Mouse (Mus musculus) stomach, postnatal 0 days (tissue): ENCODE measurements at regions not wholly inside any gene's neighbourhood (a gene's known extent, or its start where the extent isn't known, plus 50 kb on each side); places are given as distances from the start of the nearest gene placed in this dataset.

Experiments used
- ATAC-seq: fragments of 200-750 bp; cut with Nextera tagmentation; 2 replicates; pipeline ENCODE4 v1.8.0; 2017; ENCODE audit not compliant: low FRiP score, low TSS enrichment
- DNase-seq: peaks from one replicate; pipeline ENCODE4 v3.0.0-alpha.2; 2016; ENCODE audit warnings: low spot score
- H3K27ac ChIP-seq: fragments of 300-500 bp; sonication (generic); replicated peaks from 2 replicates; pipeline ENCODE4 v1.5.1; 2014; ENCODE audit warnings: mild to moderate bottlenecking, control low read depth
- H3K27me3 ChIP-seq: fragments of 300-500 bp; sonication (generic); 2 replicates; pipeline ENCODE4 v1.6.1; 2014; ENCODE audit warnings: low read length; ENCODE audit not compliant: control insufficient read depth, insufficient read depth
- H3K36me3 ChIP-seq: fragments of 300-500 bp; sonication (generic); 2 replicates; pipeline ENCODE4 v1.6.1; 2014; ENCODE audit warnings: low read length, mixed read lengths; ENCODE audit not compliant: control insufficient read depth, insufficient read depth
- H3K4me1 ChIP-seq: fragments of 300-500 bp; sonication (generic); replicated peaks from 2 replicates; pipeline ENCODE4 v1.6.1; 2014; ENCODE audit warnings: antibody characterized with exemption; ENCODE audit not compliant: control insufficient read depth, insufficient read depth
- H3K4me2 ChIP-seq: fragments of 300-500 bp; sonication (generic); replicated peaks from 2 replicates; pipeline ENCODE4 v1.6.1; 2014; ENCODE audit warnings: low read depth, mild to moderate bottlenecking, control low read depth, moderate library complexity
- H3K4me3 ChIP-seq: fragments of 300-500 bp; sonication (generic); 2 replicates; pipeline ENCODE4 v1.5.1; 2014; ENCODE audit warnings: low read depth, low read length, control low read depth
- H3K9ac ChIP-seq: fragments of 300-500 bp; sonication (generic); 2 replicates; pipeline ENCODE4 v1.6.1; 2014; ENCODE audit warnings: mild to moderate bottlenecking, low read length, control low read depth, mixed read lengths
- H3K9me3 ChIP-seq: fragments of 300-500 bp; sonication (generic); 2 replicates; pipeline ENCODE4 v1.6.1; 2016; ENCODE audit warnings: low read length; ENCODE audit not compliant: control insufficient read depth
- CTCF ChIP-seq: IDR thresholded peaks from 2 replicates; pipeline ENCODE4 v1.5.1; 2016; ENCODE audit warnings: antibody characterized with exemption, low read depth, mild to moderate bottlenecking, moderate library complexity
- EP300 ChIP-seq: optimal IDR thresholded peaks from 2 replicates; pipeline ENCODE3; 2016; ENCODE audit warnings: antibody characterized with exemption
- WGBS: fragments of 180-500 bp; shearing (Covaris S2); extraction: QIAGEN DNeasy Blood & Tissue Kit; methylation state at CpG from one replicate; pipeline ENCODE4 v1.1.7; 2014; 5-methylcytosine and 5-hydroxymethylcytosine counted together

DNA sequence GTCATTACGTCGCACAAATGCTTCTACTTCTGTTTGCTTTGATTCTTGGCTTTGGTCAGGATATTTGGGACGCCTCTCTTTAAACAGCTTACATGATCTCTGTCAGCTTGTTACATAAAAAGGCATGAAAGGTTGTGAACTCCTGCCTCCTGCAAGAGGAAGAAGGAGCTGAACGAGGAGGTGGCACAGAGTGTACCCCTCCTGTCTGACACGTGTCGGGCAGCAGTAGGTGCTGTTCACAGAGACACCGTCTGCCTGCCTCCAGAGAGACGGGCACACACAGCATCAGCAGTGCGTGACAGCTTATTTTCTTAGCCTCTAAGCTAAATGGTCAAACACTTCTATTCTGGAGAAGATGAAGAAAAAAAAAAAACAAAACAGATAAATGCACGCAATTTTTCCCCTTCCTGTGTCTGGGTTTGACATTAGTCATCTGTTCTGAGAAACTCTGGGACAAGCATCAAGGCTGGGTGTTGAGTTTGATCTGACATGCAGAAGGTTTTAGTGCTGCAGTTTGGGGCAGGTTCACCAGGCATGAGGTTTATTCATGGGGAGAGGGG is 174.1 kb downstream of the Cog6 start:
- H3K36me3 ChIP-seq = no peaks in the 10 kb centered on the region
- no peak for ATAC-seq
- DNase-seq = no peak
- TF ChIP-seq CTCF (no peak), EP300 (no peak)
- H3K9me3 ChIP-seq = no peaks in the 10 kb centered on the region
- no peak overlapping the region for H3K9ac ChIP-seq
- H3K4me3 ChIP-seq = no peak overlapping the region
- no peaks in the 10 kb centered on the region; the same call in 1 of the 2 replicates for H3K27me3 ChIP-seq
- no peaks in the 10 kb centered on the region for H3K4me1 ChIP-seq
- WGBS = 73% methylated on average over 10 of the region's 10 CpGs
- no peak overlapping the region for H3K4me2 ChIP-seq
- no peak overlapping the region for H3K27ac ChIP-seq

DNA sequence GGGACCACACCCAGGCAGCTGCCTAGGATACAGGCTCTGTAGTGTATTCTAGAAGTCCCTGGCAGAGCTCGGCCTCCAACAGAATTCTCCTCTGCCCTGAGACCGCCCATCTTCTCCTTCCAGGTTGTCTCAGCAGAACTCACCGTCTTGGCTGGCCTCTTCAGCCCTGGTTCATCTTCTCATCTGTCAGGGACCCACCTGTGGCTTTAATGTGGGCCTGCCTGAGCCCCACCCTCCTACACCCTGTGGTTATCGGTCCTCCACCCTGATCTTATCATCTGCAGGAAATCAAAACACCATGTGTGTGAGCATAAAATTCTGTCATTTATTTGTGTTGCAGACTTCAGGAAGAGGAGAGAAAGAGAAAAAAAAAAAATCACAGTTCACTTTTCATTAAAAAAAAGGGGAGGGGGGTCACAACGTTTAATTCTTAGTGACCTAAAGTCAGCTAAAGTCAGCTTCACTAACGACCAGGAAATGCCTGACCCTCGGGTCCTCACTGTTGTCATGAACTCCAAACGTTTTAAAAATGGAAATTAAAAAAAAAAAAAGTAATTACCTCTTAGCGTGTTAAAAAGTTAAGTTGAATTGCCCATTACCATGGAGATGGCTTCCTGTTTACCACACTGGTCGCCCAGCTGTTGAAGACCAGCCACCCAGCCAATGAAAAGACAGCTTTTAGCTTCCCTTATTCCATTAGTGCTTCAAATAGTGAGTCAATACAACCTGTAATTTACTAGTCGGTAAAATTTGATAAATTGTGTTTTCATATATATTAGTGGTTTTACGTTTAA is 176.7 kb downstream of the Cog6 start:
- ATAC-seq (no peak), DNase-seq (no peak)
- Histone ChIP-seq H3K4me3 (no peak overlapping the region), H3K36me3 (no peaks in the 10 kb centered on the region), H3K27ac (no peak overlapping the region), H3K4me2 (no peak overlapping the region), H3K4me1 (no peaks in the 10 kb centered on the region), H3K27me3 (no peaks in the 10 kb centered on the region; the same call in 1 of the 2 replicates), H3K9ac (no peak overlapping the region), H3K9me3 (no peaks in the 10 kb centered on the region)
- 38% methylated on average over 12 of the region's 12 CpGs for WGBS
- TF ChIP-seq CTCF (no peak), EP300 (no peak)

DNA sequence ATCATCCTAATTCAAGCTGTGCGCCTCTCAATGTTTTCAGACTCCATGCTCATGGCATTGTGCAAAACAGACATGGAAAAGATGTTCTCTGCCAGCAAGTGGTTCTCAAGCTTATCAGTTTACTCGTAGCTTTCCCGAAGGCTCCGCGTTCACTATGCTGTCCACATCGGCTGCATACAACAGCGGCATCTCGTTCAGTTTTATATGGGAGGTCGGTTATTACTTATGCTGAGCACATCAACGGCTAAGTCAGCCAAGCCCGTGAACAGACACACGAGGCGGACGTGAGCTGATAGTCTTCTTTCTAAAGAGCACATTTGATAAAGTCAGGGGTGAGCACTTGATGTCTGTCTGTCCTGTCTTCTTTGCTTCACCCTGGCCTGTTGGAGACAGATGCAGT is 179.0 kb downstream of the Cog6 start:
- no peak for DNase-seq
- Histone ChIP-seq H3K4me2 (no peak overlapping the region), H3K36me3 (no peaks in the 10 kb centered on the region), H3K27me3 (no peaks in the 10 kb centered on the region; the same call in 1 of the 2 replicates), H3K27ac (no peak overlapping the region), H3K9me3 (no peaks in the 10 kb centered on the region), H3K4me3 (no peak overlapping the region), H3K9ac (no peak overlapping the region), H3K4me1 (no peaks in the 10 kb centered on the region)
- no peak for ATAC-seq
- WGBS = 89% methylated on average over 14 of the region's 14 CpGs
- TF ChIP-seq EP300 = no peak
- TF ChIP-seq CTCF = no peak

DNA sequence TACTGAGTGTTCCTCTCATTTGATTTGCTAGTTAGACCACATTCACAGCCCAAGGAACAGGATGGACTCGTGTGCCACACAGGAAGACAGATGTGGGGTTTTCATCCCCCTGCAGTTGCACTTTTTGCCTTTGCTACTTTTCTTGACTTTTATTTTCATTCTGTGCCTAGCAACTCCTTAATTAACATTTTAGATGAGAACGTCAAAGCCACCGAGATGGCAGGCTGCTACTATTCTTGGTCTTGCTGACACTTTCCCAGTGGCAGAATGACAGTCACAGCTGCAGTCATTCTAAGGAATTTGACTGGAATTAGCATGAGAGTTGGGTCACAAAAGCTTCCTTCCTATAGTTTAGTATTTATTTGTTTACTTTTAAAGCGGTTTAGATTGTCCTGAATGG is 179.5 kb downstream of the Cog6 start:
- no peaks in the 10 kb centered on the region; the same call in 1 of the 2 replicates for H3K27me3 ChIP-seq
- no peak overlapping the region for H3K9ac ChIP-seq
- H3K36me3 ChIP-seq = no peaks in the 10 kb centered on the region
- H3K9me3 ChIP-seq = no peaks in the 10 kb centered on the region
- no peak overlapping the region for H3K27ac ChIP-seq
- no peaks in the 10 kb centered on the region for H3K4me1 ChIP-seq
- DNase-seq (no peak), ATAC-seq (no peak)
- TF ChIP-seq EP300 (no peak), CTCF (no peak)
- 65% methylated on average over 4 of the region's 4 CpGs for WGBS
- no peak overlapping the region for H3K4me3 ChIP-seq
- H3K4me2 ChIP-seq = no peak overlapping the region

DNA sequence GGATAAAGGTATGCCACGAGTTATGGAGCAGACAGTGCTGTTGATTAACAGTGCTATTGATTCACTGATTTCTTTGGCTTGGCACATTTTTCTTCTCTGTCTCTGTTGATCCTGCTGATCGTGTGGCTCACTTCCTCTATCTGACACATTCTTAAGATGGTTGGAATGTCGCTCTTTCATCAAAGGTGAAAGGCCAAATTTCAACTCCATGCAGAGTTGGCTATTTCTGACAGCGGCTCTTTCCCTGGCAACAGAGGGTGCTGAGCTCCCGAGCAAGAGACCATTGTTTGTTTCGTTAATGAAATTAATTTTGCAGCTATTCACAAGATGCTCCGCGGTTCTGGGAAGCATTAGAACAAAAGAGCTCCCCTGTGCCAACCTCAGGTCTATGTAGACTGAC is 180.3 kb downstream of the Cog6 start:
- Histone ChIP-seq H3K27me3 (no peaks in the 10 kb centered on the region; the same call in 1 of the 2 replicates), H3K9me3 (no peaks in the 10 kb centered on the region), H3K4me1 (no peaks in the 10 kb centered on the region), H3K4me3 (no peak overlapping the region), H3K9ac (no peak overlapping the region), H3K27ac (no peak overlapping the region), H3K4me2 (no peak overlapping the region), H3K36me3 (no peaks in the 10 kb centered on the region)
- WGBS = 29% methylated on average over 8 of the region's 8 CpGs
- TF ChIP-seq CTCF (no peak), EP300 (no peak)
- ATAC-seq (no peak), DNase-seq (no peak)

DNA sequence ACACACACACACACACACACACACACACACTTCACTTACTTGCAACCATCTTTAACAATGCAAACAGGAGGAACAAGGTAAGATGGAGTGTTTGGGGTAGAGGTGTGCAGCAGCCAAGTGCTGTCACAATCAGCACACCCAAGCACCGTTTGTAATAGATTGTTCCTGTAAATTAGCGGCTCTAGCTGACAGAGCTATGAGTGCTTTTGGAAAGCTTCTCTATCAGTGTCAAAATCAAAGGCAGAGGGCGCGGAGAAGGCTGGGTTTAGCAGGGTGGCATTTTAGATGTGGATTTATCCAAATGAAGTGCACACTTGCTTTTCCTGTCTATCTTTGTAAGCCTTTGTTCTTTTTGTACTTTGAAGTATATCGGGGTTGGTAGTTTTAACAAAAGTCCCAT is 184.6 kb downstream of the Cog6 start:
- Histone ChIP-seq H3K4me2 (no peak overlapping the region), H3K27ac (no peak overlapping the region), H3K36me3 (no peaks in the 10 kb centered on the region), H3K4me1 (no peaks in the 10 kb centered on the region), H3K4me3 (no peak overlapping the region), H3K9ac (no peak overlapping the region), H3K27me3 (no peaks in the 10 kb centered on the region), H3K9me3 (no peaks in the 10 kb centered on the region)
- 57% methylated on average over 5 of the region's 5 CpGs for WGBS
- no peak for ATAC-seq
- no peak for DNase-seq
- TF ChIP-seq CTCF (no peak), EP300 (no peak)
